Mouse (Mus musculus) 3134 (cell line): ENCODE data around the gene Pde6h.

Experiments
- DNase-seq: peaks from one replicate; pipeline ENCODE4 v3.0.0-alpha.2; 2011; ENCODE audit warnings: low spot score; ENCODE audit not compliant: insufficient read length; ENCODE audit errors: extremely low read depth

The Pde6h gene

GRCm38 (mm10) chr6:136939326-136940187, 15.9 kb downstream of the Pde6h start:
- no peak for DNase-seq

- DNase-seq = no peak
Observed at GRCm38 (mm10) chr6:136940188-136940960, 16.7 kb downstream of the Pde6h start.

- DNase-seq = peak; percentile 32
Observed at GRCm38 (mm10) chr6:136941051-136942021, 17.7 kb downstream of the Pde6h start, which contains the start of gene Arhgdib. Gene Arhgdib, minus strand, starts transcription at chr6:136941899.

- DNase-seq = no peak
Observed at GRCm38 (mm10) chr6:136942280-136942679, 18.6 kb downstream of the Pde6h start.

- DNase-seq = no peak
Observed at GRCm38 (mm10) chr6:136943392-136943791, 19.8 kb downstream of the Pde6h start.

GRCm38 (mm10) chr6:136944511-136944910, 20.9 kb downstream of the Pde6h start:
- DNase-seq = no peak

GRCm38 (mm10) chr6:136946241-136946640, 22.6 kb downstream of the Pde6h start:
- DNase-seq = no peak

GRCm38 (mm10) chr6:136946943-136947342, 23.3 kb downstream of the Pde6h start:
- DNase-seq = no peak

GRCm38 (mm10) chr6:136947716-136948115, 24.1 kb downstream of the Pde6h start:
- DNase-seq = no peak

- DNase-seq = no peak
Observed at GRCm38 (mm10) chr6:136950171-136950570, 26.5 kb downstream of the Pde6h start.

- no peak for DNase-seq
Observed at GRCm38 (mm10) chr6:136952930-136953329, 29.3 kb downstream of the Pde6h start.

GRCm38 (mm10) chr6:136954192-136954591, 30.6 kb downstream of the Pde6h start:
- no peak for DNase-seq

- DNase-seq = no peak
Observed at GRCm38 (mm10) chr6:136954715-136955114, 31.1 kb downstream of the Pde6h start.

- no peak for DNase-seq
Observed at GRCm38 (mm10) chr6:136955240-136955639, 31.6 kb downstream of the Pde6h start.

GRCm38 (mm10) chr6:136957062-136957461, 33.4 kb downstream of the Pde6h start:
- DNase-seq = no peak

- DNase-seq = peak; percentile 62
Observed at GRCm38 (mm10) chr6:136959131-136959530, 35.5 kb downstream of the Pde6h start.

- DNase-seq = no peak
Observed at GRCm38 (mm10) chr6:136962957-136963356, 39.3 kb downstream of the Pde6h start.

- no peak for DNase-seq
Observed at GRCm38 (mm10) chr6:136964609-136965510, 41.2 kb downstream of the Pde6h start.

- peak; percentile 69 for DNase-seq
Observed at GRCm38 (mm10) chr6:136965912-136966311, 42.3 kb downstream of the Pde6h start.
